Comparison of ENCODE assay signal across 10 mouse cellular contexts in the genomic region with DNA sequence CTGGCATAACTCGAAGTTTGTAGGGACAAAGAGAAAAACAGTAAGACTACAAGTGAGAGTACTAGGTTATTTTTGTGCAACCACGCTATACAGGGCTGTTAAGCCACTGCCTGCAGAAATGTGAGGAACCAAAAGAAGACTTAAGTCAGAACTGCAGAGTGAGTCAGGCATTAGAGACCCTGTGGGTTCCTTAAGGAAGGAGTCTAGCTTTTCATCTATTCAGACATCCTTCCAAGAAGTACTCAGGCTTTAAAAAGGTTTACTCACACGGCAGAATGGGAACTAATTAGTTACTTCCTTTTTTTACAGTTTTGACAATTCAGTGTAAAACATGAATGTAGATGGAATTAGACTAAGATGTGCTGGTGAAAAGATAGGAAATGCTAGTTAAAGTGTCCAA. TPM values are rescaled to one million over a fixed set of nuclear protein-coding genes. Genes with fewer than 3 reads are reported as not detected.
DNase-seq lines count a peak whose midpoint lies in the region; ATAC-seq and TF ChIP-seq lines count a peak whose summit lies in the region.
"Had no signal": no experiment of that assay in that cellular context is flagged by ENCODE, and none has a peak within 500 bp of the region (broad histone marks: within the 10 kb centered on the region; RNA-seq: fewer than 3 reads in every experiment).

No protein-coding gene starts in this region.

- ATAC-seq in heart, embryonic 15.5 days (replicated peaks; ENCODE audit: insufficient number of reproducible peaks, insufficient read depth, low FRiP score, low read depth), result no peak
- no peak for ATAC-seq in embryonic facial prominence, embryonic 13.5 days (ENCODE audit: insufficient number of reproducible peaks, insufficient read depth, low FRiP score, low TSS enrichment, low read depth)
- no peak for ATAC-seq in intestine, embryonic 16.5 days
- ATAC-seq in monocyte, adult 5-6 weeks (replicated peaks; ENCODE audit: insufficient number of reproducible peaks, low FRiP score, low TSS enrichment, poor library complexity, severe bottlenecking), result no peak

- TF ChIP-seq POLR2A in myocyte (IDR thresholded peaks at IDR 0.05; ENCODE audit: insufficient read length, low read depth), result no peak

- no peak overlapping the region for H3ac ChIP-seq in myocyte (ENCODE audit: control insufficient read depth, insufficient read length)

- H3K9me3 ChIP-seq in heart, embryonic 15.5 days (replicated peaks), result no peaks in the 10 kb centered on the region
- no peaks in the 10 kb centered on the region for H3K9me3 ChIP-seq in embryonic facial prominence, embryonic 13.5 days
- H3K9me3 ChIP-seq in intestine, embryonic 16.5 days (ENCODE audit: control insufficient read depth, low read length), result no peaks in the 10 kb centered on the region

- no peak for DNase-seq in heart, adult 9 months (ENCODE audit: low spot score in 2 of 2)
- no peak for DNase-seq in ovary, postnatal 14 days (ENCODE audit: low spot score)
- DNase-seq in urinary bladder, postnatal 25 days (ENCODE audit: low spot score), result no peak
- DNase-seq: cerebellum, adult 2 months had no signal

- H3K9ac ChIP-seq in heart, embryonic 15.5 days, result peak overlapping the region; percentile 99; the same call in 1 of the 2 replicates
- peak overlapping the region; percentile 54; the same call in 1 of the 2 replicates for H3K9ac ChIP-seq in embryonic facial prominence, embryonic 13.5 days
- no peak overlapping the region for H3K9ac ChIP-seq in intestine, embryonic 16.5 days (ENCODE audit: low read depth, low read length)

- H3K79me2 ChIP-seq in myocyte (ENCODE audit: control insufficient read depth, insufficient read depth), result peaks cover 62% of the 10 kb centered on the region

- H3K4me3 ChIP-seq in heart, embryonic 15.5 days, result peak overlapping the region; percentile 99; the same call in 1 of the 2 replicates
- peak overlapping the region; percentile 99 for H3K4me3 ChIP-seq in embryonic facial prominence, embryonic 13.5 days
- peak overlapping the region; percentile 99; the same call in 1 of the 2 replicates for H3K4me3 ChIP-seq in intestine, embryonic 16.5 days (ENCODE audit: low read length)
- H3K4me3 ChIP-seq in myocyte, result peak overlapping the region; percentile 54

- H3K27ac ChIP-seq in heart, embryonic 15.5 days, result no peak overlapping the region
- H3K27ac ChIP-seq in embryonic facial prominence, embryonic 13.5 days, result no peak overlapping the region
- H3K27ac ChIP-seq in intestine, embryonic 16.5 days (ENCODE audit: low read length), result no peak overlapping the region
- H3K27ac ChIP-seq: kidney, postnatal 0 days had no signal

- WGBS in heart, embryonic 15.5 days, result 29% methylated on average over 3 of the region's 3 CpGs
- 31% methylated on average over 3 of the region's 3 CpGs for WGBS in embryonic facial prominence, embryonic 13.5 days
- WGBS in intestine, embryonic 16.5 days, result 29% methylated on average over 3 of the region's 3 CpGs

- H3K27me3 ChIP-seq in heart, embryonic 15.5 days, result no peaks in the 10 kb centered on the region
- H3K27me3 ChIP-seq in embryonic facial prominence, embryonic 13.5 days, result no peaks in the 10 kb centered on the region
- no peaks in the 10 kb centered on the region for H3K27me3 ChIP-seq in intestine, embryonic 16.5 days (replicated peaks; ENCODE audit: control insufficient read depth, insufficient read depth, low read length)
- no peaks in the 10 kb centered on the region for H3K27me3 ChIP-seq in myocyte (ENCODE audit: control insufficient read depth, insufficient read depth, insufficient read length)

- peaks cover 36% of the 10 kb centered on the region for H3K4me1 ChIP-seq in heart, embryonic 15.5 days (replicated peaks)
- peaks cover 29% of the 10 kb centered on the region for H3K4me1 ChIP-seq in embryonic facial prominence, embryonic 13.5 days
- peaks cover 20% of the 10 kb centered on the region for H3K4me1 ChIP-seq in intestine, embryonic 16.5 days (ENCODE audit: control insufficient read depth, insufficient read depth, low read length)

- no peaks in the 10 kb centered on the region for H3K36me3 ChIP-seq in heart, embryonic 15.5 days
- H3K36me3 ChIP-seq in embryonic facial prominence, embryonic 13.5 days, result no peaks in the 10 kb centered on the region
- no peaks in the 10 kb centered on the region for H3K36me3 ChIP-seq in intestine, embryonic 16.5 days (ENCODE audit: control insufficient read depth, insufficient read depth, low read length)
- H3K36me3 ChIP-seq in myocyte (ENCODE audit: control insufficient read depth, insufficient read depth), result no peaks in the 10 kb centered on the region

- peak overlapping the region; percentile 87 for H3K4me2 ChIP-seq in heart, embryonic 15.5 days
- peak overlapping the region; percentile 67 for H3K4me2 ChIP-seq in embryonic facial prominence, embryonic 13.5 days
- H3K4me2 ChIP-seq in intestine, embryonic 16.5 days (ENCODE audit: low read depth, low read length), result peak overlapping the region; percentile 56; the same call in 1 of the 2 replicates
- peak overlapping the region; percentile 87 for H3K4me2 ChIP-seq in myocyte (ENCODE audit: low read depth)

TF ChIP-seq in myocyte, 11 proteins besides CTCF, POLR2A, EP300 and RAD21:
- TF ChIP-seq CEBPB (IDR thresholded peaks at IDR 0.05; ENCODE audit: insufficient read depth, poor library complexity, severe bottlenecking) (no peak), TCF3 (IDR thresholded peaks at IDR 0.05; ENCODE audit: insufficient read length, low read depth) (no peak), REST (IDR thresholded peaks at IDR 0.05; ENCODE audit: insufficient read depth, insufficient read length) (no peak), MYOG (IDR thresholded peaks at IDR 0.05; ENCODE audit: control insufficient read depth in 1 of 3, insufficient read depth in 1 of 3, insufficient read length in 2 of 3, low read depth in 2 of 3) (no peak), MYOD1 (IDR thresholded peaks at IDR 0.05; ENCODE audit: control insufficient read depth in 1 of 3, insufficient read length in 2 of 3, low read depth in 2 of 3) (no peak), TCF12 (IDR thresholded peaks at IDR 0.05; ENCODE audit: insufficient read depth, poor library complexity, severe bottlenecking) (no peak), MAX (IDR thresholded peaks at IDR 0.05; ENCODE audit: low read depth) (no peak), POLR2AphosphoS2 (IDR thresholded peaks at IDR 0.05; ENCODE audit: insufficient read length, low read depth) (no peak), USF1 (IDR thresholded peaks at IDR 0.05; ENCODE audit: low read depth) (no peak), SRF (IDR thresholded peaks at IDR 0.05; ENCODE audit: control insufficient read depth, insufficient read length, low read depth) (no peak)

RNA-seq across cellular contexts. Expression of a gene that starts 1.9 kb away (rescaled TPM):
- 25.3 and 28.3 TPM in 2 replicates for polyA plus RNA-seq in heart, embryonic 15.5 days (2015; fragmentation: Nextera tagmentation; extraction: Ambion mirVana)
- polyA plus RNA-seq in embryonic facial prominence, embryonic 13.5 days (2015; fragmentation: Nextera tagmentation; extraction: Ambion mirVana), result 45.8 and 47.6 TPM in 2 replicates
- 20.5 and 22.5 TPM in 2 replicates for polyA plus RNA-seq in intestine, embryonic 16.5 days (2015; fragmentation: Nextera tagmentation; extraction: Ambion mirVana)
- 23.9 TPM for polyA plus RNA-seq in myocyte (2012; fragmentation: generic; extraction: Trizol)
- 28.8 to 58.1 TPM (median 35.7 TPM) in 3 replicates for total RNA-seq in monocyte, adult 5-6 weeks (2017)

RNA-seq across cellular contexts. Expression of a gene that starts 39.8 kb away (rescaled TPM):
- 40.5 and 49.5 TPM in 2 replicates for polyA plus RNA-seq in heart, embryonic 15.5 days (2015; fragmentation: Nextera tagmentation; extraction: Ambion mirVana)
- 47.6 and 56.6 TPM in 2 replicates for polyA plus RNA-seq in embryonic facial prominence, embryonic 13.5 days (2015; fragmentation: Nextera tagmentation; extraction: Ambion mirVana)
- 37.5 and 38.3 TPM in 2 replicates for polyA plus RNA-seq in intestine, embryonic 16.5 days (2015; fragmentation: Nextera tagmentation; extraction: Ambion mirVana)
- 29.2 TPM for polyA plus RNA-seq in myocyte (2012; fragmentation: generic; extraction: Trizol)
- total RNA-seq in monocyte, adult 5-6 weeks (2017), result 15.7 to 27.1 TPM (median 21.0 TPM) in 3 replicates
